Mouse (Mus musculus) bone marrow macrophage, adult 2 months (primary cell): Measurements from ENCODE around the gene Calm3.

Source experiments
- CTCF ChIP-seq: IDR thresholded peaks from 2 replicates; pipeline ENCODE4 v1.5.1; 2012; ENCODE audit warnings: low read depth, mild to moderate bottlenecking, low read length, moderate library complexity
- POLR2A ChIP-seq: IDR thresholded peaks from 2 replicates; pipeline ENCODE4 v1.6.1; 2012; ENCODE audit warnings: mild to moderate bottlenecking, low read depth, low read length, borderline replicate concordance

DNA sequence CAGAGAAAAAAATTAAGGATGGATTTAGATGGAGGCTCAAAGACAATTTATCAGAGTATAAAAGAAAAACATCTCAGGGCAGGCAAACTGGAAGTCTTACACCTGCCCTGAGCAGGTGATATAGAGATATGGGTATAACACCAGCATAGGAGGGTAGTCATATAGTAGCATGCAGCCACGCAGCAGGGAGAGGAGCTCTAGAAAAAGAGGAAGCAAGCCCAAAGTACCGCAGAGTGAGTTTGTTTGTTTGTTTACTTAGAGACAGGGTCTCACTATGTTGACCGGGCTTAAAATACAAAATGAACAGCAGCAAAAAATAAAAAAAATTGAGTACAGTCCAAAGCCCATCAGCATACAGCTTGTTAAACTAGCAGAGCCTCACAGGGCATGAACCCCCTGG, 47.2 kb upstream of the Calm3 start:
- TF ChIP-seq CTCF = no peak
- no peak for TF ChIP-seq POLR2A
